Mouse (Mus musculus): ENCODE data around the gene Ankrd33b.

DNA sequence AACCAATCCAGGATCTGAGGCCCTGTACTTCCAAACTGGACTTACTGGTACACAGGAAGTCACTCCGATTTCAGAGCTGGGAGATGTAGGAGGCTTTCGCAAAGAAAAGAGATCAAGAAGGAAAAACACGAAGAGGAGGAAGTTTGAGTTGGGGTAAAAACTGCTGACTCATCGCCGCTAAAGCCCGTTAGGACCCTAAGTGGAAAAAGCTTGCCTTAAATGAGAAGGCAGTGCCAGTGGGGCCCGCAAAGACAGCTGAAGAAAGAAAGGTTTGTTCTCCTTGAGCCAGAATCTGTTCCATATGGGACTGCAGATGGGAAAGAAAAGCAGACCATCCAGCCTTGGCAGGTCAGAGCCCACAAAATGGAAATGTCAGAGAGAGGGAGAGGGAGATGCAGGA lies 118.6 kb downstream of the Ankrd33b start:
- TF ChIP-seq CTCF (IDR thresholded peaks at IDR 0.05; ENCODE audit: low read depth) (no peak), EP300 (IDR thresholded peaks at IDR 0.05; ENCODE audit: low read depth) (no peak)

Data from liver, postnatal 0 days (tissue).